Mouse (Mus musculus): ENCODE measurements at regions not wholly inside any gene's neighbourhood (a gene's known extent, or its start where the extent isn't known, plus 50 kb on each side); places are given as distances from the start of the nearest gene placed in this dataset.
"Not testable (repeated sequence)": the region's sequence is repeated elsewhere in the genome, so short reads cannot be mapped to it uniquely, and the experiment has no call there.

DNA sequence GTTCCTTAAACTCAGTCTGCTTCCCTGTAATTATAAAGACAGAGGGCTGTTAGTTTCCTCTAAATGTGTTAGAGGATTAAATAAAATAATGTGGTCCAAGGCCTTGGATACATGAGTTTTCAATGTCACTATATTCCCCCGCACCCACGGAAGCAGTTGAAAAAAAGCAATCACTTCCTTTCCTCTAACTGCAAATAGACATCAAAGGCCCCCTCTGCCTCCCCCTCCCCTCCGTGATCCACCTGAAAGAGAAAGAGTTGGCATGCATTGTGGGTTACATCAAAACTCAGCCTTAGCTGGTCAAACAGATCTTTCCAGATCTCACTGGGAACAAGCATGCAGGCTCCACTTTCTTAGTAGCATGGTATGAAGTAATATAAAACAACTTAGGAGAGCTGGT is 479.2 kb downstream of the Tns1 start:
- DNase-seq (ENCODE audit: low read depth, low spot score): no peak

DNA sequence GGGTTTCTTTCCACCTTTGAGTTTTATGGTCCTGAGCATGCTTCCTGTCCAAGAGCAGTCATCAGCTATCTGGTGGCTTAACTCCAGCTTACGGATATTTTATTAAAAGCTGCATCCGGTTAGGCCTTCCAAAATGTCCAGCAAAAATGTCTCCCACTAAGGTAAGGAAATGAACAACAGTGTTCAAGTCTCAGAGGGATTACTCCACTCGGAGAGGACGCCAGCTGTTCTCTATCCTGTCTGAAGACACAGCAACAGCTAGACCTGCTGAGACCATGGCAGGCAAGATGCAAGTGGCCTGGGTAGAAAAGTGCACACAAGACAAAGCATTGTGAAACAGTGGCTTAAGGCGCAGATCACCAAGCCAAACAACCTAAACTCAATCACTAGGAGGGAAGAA is 479.9 kb downstream of the Tns1 start:
- DNase-seq (ENCODE audit: low read depth, low spot score): no peak

DNA sequence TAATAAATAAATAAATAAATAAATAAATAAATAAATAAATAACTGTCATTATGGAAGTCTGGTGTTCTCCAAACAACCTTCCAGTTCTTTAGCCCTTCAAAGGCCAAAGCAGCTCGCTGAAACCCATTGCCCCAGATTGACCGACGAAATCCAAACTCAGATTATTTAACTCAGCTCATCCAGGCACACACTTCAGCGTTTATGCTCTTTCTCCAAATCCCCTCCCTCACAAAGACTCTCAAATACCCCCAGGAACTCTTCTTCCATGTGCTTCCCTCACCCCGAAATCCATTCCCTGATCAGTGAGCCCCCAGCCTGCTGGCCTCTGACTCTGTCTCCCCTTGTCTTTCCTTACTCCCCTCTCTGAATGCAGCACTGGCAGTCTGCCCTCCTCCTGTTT is 480.8 kb downstream of the Tns1 start:
- DNase-seq (ENCODE audit: low read depth, low spot score): no peak

DNA sequence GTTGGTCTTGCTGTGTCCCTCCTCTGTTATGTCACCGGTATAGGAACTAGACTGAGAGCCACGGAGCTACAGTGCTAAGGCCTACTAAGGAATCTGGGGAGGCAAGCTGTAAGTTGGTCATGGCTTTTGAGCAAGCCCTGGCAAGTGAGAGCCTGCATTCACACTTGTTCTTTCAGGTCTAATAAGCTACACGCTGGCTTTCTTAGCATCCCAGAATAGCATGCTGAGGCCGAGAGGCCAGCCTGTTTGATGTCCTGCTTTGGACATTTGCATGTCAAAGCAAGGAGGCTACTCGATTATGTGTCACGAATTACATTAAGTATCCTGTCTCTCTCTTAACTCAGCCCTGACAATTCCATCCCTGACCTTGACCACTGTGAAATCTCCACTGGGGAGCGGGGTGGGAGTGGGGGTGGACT is 481.5 kb downstream of the Tns1 start:
- DNase-seq (ENCODE audit: low read depth, low spot score): peak; percentile 55

DNA sequence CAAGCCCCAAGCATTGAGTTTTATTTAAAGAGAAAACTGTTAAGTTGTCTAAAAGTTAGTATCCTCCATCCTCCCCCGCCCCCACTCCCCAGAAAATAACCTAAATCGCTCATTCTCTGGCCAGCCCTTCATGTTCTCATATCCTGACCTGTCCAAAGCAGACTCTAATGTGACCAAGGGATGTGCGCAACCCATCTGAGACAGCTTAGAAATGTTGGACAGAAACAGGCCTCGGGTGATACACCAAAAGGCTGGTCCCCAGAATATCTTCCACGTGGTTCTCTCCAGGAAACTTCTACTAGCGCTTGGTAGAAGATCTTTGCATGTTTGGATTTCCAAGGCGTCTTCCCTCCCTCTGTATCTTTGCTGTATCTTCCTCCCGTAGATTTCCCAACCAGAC is 482.8 kb downstream of the Tns1 start:
- DNase-seq (ENCODE audit: low read depth, low spot score): no peak

DNA sequence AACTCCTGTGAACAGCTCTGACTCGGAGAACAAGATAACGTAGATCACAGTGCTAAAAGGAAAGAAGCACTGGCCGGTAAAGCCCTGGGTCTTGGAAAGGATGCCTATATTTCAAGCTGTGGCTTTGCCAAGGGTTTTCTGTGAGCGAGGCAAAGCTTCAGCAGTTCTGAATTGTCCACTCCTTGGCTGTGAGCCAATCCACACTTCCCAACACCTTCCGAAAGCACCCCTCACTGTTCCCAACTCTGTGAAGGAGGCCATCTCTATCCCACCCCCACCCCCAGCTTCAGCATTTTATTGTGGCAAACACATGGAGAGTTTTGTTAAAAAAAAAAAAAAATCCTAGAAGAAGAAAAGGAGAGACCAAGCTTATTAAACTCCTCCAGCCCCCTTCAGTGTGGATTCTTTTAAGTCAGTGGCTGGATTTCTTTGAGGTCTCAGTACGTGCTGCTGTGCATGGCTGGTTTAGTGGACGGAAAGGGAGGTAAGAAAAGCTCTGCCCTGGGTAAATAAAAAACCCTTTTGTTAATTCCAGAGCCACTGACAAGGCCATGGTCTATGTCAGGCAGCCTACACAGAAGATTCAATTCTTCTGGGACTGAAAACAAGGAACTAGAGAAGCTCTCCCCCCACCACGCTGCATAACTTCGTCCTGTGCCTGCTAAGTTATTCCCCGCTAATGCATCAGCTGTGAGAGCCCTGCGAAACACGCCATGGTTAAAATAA is 483.4 kb downstream of the Tns1 start:
- peak; percentile 16 for DNase-seq (ENCODE audit: low read depth, low spot score)

DNA sequence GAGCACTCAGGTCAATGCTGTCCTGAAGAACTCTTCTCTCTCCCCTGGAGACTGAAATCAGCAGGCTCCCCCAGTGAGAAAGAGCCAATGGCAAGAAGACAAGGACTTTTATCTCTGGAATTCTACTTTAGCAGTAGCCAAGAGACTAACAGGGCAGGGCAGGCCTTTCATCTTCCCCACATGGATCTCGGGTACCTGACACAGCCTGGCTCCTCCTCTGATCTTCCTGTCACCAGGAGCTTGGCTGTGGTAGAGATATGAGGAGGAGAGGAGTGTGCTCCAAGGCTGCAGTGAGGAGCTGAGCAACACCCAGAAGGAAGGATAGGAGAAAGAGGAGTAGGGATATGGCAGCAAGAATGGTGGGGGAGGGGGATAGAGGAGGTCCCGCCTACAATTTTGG is 488.5 kb downstream of the Tns1 start:
- DNase-seq (ENCODE audit: low read depth, low spot score): no peak

DNA sequence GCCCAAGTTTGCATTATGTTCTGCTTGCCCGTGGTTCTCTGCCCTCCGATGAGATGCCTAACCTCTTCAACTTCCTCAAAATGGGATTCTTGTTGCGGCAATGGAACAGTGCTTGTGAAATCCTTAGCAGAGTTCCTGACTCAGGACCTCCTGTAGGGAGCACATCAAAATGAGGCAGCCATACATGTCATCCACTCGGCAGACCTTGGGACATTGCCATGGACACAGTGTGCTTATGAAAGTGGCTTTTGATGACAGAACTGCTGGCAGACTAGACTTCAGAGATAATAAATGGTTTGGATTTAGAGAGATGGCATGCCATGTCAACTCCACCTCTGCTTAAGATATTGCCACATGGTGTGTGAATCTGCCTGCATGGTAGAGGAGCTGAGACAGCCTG is 489.4 kb downstream of the Tns1 start:
- no peak for DNase-seq (ENCODE audit: low read depth, low spot score)

DNA sequence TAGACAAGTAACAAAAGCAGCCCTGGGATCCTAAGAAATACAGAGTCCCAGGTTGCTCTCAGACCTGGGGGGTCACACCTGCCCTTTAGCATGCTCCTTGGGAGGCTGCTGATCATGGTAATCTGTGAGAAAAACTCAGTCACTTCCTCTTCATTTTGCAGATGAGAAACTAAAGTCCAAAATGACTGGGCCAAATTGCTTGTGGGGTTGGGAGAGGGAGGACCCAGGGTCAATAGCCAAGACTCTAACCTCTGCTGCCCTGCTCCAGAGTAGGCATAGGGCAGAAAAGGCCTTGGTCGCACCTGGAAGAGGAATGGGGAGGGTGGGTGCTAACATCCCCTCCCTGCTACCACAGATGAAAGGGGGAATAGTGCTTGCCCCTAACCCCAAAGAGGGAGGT is 491.2 kb downstream of the Tns1 start:
- DNase-seq (ENCODE audit: low read depth, low spot score): no peak

DNA sequence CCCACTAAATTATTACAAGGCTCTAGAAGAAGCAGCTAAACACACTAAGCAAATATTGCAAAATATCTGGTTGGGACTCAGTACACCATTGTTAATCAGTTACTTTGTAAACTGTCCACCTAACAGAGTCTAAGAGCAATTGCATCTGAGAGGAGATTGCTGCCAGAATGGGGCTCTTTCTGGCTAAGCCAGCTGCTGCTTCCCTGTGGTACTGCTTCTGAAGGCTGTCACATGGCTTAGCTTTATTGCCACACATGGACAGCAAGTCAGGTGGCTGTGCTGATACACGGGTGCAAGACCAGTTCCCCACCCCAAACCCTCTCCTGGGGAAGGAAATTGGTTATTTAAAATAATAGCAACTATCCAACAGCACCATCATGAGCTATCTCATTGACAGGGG is 493.9 kb downstream of the Tns1 start:
- DNase-seq (ENCODE audit: low read depth, low spot score): peak; percentile 25

DNA sequence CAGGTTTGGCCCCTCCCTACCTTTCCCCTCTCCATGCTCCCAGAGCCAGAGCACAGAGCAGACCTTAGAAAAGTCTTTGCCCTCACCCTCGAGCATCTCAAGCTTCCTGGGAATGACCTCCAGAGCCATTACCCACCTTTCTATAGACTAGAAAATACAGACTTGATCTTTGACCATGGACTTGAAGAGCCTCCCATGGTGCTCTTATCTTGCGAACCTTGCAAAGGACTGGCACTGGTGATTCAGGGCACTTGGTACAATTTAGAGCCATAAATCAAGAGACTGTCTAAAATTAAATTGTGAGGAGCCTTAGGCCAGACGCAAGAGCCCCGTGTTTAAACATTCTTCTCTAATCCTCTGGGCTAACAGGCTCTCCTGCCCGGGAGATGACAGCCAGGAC is 498.9 kb downstream of the Tns1 start:
- no peak for DNase-seq (ENCODE audit: low read depth, low spot score)

DNA sequence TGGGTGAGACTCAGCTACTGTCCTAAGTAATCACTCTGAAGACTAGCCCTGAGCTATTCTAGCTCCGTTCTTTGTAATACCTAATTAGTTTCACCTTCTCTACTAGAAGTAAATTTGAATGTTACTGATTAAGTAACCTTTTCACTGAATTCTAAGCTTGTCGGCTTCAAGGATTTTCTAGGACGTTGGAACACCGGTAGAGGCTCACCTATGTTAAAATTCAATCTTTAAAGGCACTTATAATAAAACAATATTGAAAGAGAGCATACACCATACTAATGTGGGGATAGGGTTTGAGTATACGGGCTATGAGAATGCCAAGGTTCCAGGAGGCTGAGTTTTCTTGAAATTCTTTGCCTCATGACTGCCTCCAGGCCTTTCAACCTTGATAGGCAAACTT is 503.1 kb downstream of the Tns1 start:
- DNase-seq (ENCODE audit: low read depth, low spot score): not testable (repeated sequence)

DNA sequence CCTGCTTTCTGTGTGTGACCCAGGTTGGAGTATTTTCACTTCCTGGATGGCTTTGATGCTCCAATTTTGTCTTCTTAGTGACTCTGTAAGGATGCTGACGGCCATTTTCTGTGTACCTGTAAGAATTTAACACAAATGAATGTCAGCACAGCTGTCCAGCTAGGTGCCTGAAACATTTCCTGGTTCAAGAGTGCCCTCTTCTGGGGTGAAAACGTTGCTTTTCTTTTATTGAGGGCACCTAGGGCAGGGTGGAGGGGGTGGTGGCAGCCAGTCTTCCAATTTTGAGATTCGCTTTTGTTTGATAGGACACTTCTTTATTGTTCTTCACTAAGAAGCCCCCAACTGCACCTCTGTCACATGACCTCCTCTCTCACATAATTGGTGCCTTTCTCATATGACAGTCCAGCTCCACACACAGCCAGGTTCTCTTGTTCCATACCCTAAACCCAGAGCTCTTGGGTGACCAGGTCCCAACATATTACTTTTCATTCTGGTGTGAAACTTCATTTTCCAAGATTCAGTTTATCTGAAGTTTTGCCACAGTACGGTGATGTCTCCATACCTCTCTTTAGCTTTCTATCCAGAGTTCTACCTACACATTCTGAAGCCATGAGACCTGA is 505.6 kb downstream of the Tns1 start:
- peak; percentile 29 for DNase-seq (ENCODE audit: low read depth, low spot score)

DNA sequence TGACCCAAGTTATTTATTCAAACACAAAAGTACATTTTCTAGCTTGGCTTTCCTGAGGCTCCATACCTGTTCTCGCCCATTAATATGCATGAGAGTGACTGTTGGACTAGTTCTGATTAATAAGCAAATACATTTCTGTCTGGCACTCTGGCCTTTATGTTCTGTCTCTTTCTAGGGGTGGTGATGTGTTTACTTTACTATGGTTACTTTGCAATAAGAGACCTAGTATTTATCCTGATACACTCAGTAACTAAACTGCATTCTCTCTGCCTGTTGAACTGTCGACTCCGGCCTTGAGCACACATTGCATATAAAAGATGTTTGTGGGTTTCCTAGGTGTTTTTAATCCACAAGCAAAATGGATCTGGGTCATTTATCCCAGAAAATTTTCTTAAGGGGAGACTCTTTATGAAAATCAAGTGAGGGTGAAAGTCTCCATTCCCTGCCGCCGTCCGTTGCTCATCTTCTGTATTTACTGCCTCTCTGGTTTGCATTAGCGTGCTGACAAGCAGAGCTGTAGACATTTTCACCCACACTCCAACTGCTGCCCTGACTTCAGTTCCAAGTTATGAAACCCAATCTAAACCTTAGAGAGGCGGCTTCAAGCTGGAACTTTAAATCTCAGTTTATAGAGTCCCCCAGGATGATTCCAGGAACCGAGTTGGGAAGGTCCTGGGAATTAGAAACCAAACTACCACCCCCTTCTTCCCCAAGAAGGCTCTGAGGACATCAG is 530.4 kb downstream of the Tns1 start:
- no peak for DNase-seq (ENCODE audit: low read depth, low spot score)

DNA sequence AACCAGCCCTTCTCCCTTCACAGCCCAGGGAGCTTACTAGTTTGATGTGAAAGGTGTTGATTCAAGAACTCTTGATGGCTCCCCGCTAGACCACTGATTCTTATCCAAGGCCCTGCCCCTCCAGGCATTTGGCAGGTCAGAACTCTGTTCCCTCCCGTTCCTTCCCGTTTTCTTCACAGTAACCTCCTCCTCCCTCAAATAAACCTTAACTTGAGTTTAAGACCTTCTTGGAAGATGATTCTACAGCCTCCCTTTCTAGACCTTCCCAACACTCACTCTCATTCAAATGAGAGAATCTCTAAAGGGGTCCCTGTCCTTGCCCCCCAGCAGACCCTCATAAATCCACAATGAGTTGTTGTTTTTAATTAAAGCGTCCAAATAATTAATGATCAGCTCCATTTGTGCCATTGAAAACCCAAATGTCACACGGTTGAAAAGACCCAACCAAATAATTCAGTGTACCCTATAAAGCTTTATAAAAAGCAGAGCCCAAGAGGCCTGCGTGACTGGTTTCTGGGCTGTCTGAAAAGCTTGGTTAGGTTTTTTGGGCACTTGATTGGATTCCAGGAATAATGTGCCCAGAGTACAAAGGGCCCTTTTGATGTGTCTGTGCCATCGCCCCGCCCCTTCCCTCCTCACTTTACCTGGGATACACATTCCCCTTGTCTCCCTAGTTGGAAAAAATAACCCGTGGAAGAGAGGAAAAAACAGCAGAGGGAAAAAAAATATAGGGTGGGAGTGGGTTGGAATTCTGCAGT is 532.7 kb downstream of the Tns1 start:
- DNase-seq (ENCODE audit: low read depth, low spot score): peak; percentile 12

DNA sequence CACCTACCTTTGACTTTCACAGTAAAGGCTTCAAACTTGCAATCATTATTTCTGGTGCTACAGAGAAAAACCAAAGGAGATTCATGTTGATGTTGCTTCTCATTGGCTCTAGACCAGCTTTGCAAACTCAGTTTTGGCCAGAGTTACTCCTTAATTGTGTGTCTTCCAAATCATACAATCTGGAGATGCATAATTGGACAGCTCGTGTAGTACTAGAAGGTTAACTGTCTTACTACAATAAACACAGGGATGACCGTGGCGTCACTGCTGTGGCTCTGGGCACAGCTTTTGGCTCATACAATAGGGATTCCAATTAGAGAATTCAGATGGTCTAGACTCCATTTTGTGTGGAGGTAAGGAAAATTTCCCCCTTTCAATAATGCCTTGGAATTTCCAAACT is 544.6 kb downstream of the Tns1 start:
- no peak for DNase-seq (ENCODE audit: low read depth, low spot score)

DNA sequence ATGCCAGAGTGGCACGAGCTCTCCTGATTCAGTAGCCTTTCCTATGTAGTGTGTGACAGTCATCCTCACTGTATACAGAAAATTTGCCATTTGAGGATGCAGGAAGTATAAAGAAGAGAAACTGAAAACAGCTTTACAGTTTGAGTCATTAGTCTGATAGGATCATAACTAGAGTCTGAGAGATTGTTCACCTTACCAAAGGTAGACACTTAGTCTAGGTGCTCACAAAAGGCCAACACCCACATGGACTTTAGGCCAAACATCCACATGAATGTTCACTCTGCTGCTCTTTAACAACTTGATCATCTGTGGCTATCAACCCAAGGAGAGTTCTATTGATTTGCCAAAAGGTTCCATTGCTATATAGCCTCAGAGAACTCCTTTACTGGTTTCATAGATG is 547.2 kb downstream of the Tns1 start:
- DNase-seq (ENCODE audit: low read depth, low spot score): no peak

DNA sequence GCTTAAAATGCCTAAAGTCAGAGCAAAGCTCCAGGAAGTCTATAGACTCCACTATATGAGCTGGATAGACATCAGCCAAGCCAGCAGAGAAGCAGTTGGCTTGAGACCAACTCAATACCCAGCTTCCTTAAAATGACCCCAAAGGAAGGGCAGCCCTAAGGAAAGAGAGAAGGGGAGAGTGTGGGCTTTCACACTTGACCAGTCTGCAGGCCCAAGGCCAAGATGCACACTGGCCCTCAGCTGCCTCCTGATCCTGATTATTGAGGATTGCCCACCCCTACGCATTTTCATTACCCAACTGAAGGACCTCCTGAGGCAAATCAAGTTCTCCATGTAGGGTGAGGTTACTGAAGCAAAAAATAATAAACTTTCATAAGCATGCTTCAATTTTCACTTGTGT is 548.6 kb downstream of the Tns1 start:
- DNase-seq (ENCODE audit: low read depth, low spot score): no peak

DNA sequence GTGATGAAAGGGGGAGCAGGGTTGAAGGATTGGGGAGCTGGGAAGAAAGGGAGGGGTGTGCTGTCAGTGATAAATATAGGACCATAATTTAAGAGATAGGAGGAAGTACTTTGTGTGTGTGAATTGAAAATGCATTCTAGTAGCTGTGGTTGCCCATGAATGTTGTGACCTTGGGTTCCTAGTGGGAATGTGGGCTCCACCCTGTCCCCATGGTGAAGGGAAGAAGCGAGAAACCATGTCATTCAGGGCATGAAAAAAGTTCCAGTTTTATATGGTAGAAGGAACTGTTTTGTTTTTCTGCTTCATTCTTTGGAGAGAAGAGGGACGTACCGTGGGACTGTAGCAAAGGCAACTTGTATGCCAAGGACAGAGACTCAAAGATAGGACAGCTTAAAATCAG is 553.3 kb downstream of the Tns1 start:
- DNase-seq (ENCODE audit: low read depth, low spot score): no peak

DNA sequence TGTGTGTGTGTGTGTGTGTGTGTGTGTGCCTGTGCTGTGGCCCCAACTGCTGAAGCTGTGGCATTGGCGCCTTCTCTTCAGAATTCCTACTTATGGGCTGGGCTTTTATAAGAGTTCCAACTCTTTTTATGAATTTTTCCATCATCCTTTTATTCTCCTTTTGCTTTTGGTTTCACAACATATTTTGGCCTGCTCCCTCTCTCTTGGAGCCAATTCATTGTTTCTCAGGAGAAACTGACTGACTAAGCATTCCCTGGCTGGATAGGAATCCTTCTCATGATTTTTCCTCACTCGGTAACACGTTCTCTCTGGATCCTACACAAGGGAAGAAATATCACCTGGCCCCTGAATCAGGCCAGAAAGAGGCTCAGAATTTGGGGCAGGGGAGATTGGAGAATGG is 551.1 kb upstream of the Tnp1 start:
- no peak for DNase-seq (ENCODE audit: low read depth, low spot score)

DNA sequence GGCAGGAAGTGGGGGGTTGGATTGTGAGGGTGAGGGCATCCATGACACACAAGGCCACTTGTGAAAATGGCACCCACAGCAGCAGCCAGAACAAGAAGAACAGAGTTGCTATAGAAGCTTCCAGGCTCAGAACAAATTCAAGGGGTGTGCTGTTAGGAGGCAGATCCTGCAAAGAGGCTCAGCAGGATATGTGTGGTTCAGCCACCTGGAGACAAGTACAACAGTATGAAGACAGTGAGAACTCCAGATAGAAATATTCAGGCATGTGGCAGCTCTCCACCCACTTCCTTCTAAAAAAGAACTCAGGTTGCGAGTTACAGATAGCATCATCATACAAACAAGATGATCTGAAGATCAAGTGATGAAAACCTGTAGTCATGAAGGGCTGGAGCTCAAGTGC is 544.9 kb upstream of the Tnp1 start:
- DNase-seq (ENCODE audit: low read depth, low spot score): no peak

DNA sequence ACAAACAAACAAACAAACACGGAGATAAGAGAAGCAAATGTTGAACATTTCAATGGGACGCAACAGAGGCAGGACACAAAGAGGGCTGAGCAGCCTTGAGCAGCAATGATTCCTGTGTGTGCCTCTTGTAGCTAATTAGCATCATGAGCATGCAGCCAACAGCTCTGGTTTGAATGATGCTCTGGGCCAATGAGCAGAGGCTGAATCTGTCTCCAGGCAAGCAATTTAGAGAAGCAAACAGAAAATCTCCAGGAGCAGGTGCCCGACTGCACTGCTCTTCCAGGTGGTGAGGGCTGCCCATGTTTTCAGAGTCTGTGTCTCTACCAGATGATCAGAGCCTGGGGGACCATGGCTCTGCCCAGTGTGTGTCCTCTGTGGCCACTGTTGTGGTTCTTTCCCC is 532.2 kb upstream of the Tnp1 start:
- no peak for DNase-seq (ENCODE audit: low read depth, low spot score)
